Mouse (Mus musculus) limb, embryonic 14.5 days (tissue): ENCODE data around the gene Chst13. TPM values are rescaled to one million over a fixed set of nuclear protein-coding genes. Genes with fewer than 3 reads are reported as not detected.

Experiments used
- ATAC-seq: fragments of 200-750 bp; cut with Nextera tagmentation; 2 replicates; pipeline ENCODE4 v1.8.0; 2017; ENCODE audit warnings: low read depth, moderate number of reproducible peaks, moderate TSS enrichment; ENCODE audit not compliant: low FRiP score
- DNase-seq: peaks from one replicate; pipeline ENCODE4 v3.0.0-alpha.2; 2015; ENCODE audit warnings: low spot score
- H3K27ac ChIP-seq: fragments of 300-500 bp; sonication (generic); replicated peaks from 2 replicates; pipeline ENCODE4 v1.5.1; 2014; ENCODE audit warnings: low read depth, mild to moderate bottlenecking, low read length, moderate library complexity, mixed read lengths
- H3K27me3 ChIP-seq: fragments of 300-500 bp; sonication (generic); 2 replicates; pipeline ENCODE4 v1.6.1; 2014; ENCODE audit warnings: low read length, mixed read lengths; ENCODE audit not compliant: control insufficient read depth, insufficient read depth
- H3K36me3 ChIP-seq: fragments of 300-500 bp; sonication (generic); 2 replicates; pipeline ENCODE4 v1.6.1; 2014; ENCODE audit warnings: mild to moderate bottlenecking, low read length, moderate library complexity, mixed read lengths; ENCODE audit not compliant: control insufficient read depth, insufficient read depth
- H3K4me1 ChIP-seq: fragments of 300-500 bp; sonication (generic); 2 replicates; pipeline ENCODE4 v1.6.1; 2014; ENCODE audit warnings: antibody characterized with exemption, low read length, mixed read lengths; ENCODE audit not compliant: control insufficient read depth, insufficient read depth
- H3K4me2 ChIP-seq: fragments of 300-500 bp; sonication (generic); replicated peaks from 2 replicates; pipeline ENCODE4 v1.6.1; 2014; ENCODE audit warnings: low read depth, mild to moderate bottlenecking, low read length, moderate library complexity; ENCODE audit not compliant: severe bottlenecking
- H3K4me3 ChIP-seq: fragments of 300-500 bp; sonication (generic); replicated peaks from 2 replicates; pipeline ENCODE4 v1.5.1; 2014; ENCODE audit warnings: low read length
- H3K9ac ChIP-seq: fragments of 300-500 bp; sonication (generic); 2 replicates; pipeline ENCODE4 v1.6.1; 2014; ENCODE audit warnings: mild to moderate bottlenecking, low read depth, low read length, moderate library complexity; ENCODE audit not compliant: severe bottlenecking
- H3K9me3 ChIP-seq: fragments of 300-500 bp; sonication (generic); 2 replicates; pipeline ENCODE4 v1.6.1; 2016; ENCODE audit warnings: low read length; ENCODE audit not compliant: control insufficient read depth
- POLR2A ChIP-seq: fragments of 200-500 bp; IDR thresholded peaks from 2 replicates; pipeline ENCODE4 v1.8.0; 2012; ENCODE audit warnings: inconsistent platforms, mild to moderate bottlenecking, moderate library complexity, borderline replicate concordance; ENCODE audit not compliant: insufficient read depth, insufficient read length; ENCODE audit errors: extremely low read depth
- WGBS: fragments of 180-500 bp; shearing (Covaris S2); extraction: QIAGEN DNeasy Blood & Tissue Kit; methylation state at CpG from one replicate; pipeline ENCODE4 v1.1.7; 2014; 5-methylcytosine and 5-hydroxymethylcytosine counted together
- polyA plus RNA-seq, 2 experiments: library from polyadenylated mRNA; depleted of rRNA in 1 of 2; stranded (reverse) in 1 of 2; unstranded in 1 of 2; fragments of >200 nt; fragmentation: Nextera tagmentation in 1 of 2; extraction: Ambion mirVana in 1 of 2; gene quantifications; 2 replicates each; pipeline versions ENCODE4 v1.2.1 to v1.2.3; 2012 to 2014

Gene Chst13
- polyA plus RNA-seq (2012; rRNA removed): 0.59 and 1.4 TPM in 2 replicates
- polyA plus RNA-seq (2014; fragmentation: Nextera tagmentation; extraction: Ambion mirVana): 0.91 and 0.94 TPM in 2 replicates

DNA sequence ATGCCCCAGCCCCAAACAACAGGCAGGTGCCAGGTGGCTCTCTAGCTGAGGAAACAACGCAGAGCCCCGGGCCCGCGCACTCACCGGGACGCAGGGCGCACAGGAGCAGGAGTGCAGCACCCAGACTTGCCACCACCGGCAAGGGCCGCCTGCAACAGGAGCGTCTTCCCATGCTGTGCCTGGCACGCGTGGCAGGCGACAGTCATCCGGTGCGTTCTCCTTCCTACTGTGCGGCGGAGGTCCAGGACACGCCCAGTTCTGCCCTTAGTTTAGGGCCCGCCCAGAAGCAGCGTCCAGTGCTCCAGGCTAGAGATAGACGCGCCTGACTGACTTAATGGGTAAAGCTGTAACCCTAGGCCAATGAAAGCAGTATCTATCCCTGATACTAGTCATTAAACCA, at the start of gene Chst13:
TSS of gene Chst13 (minus strand) at position 195 of the 400 bp plus-strand sequence.
- Histone ChIP-seq H3K4me1 (no peaks in the 10 kb centered on the region), H3K36me3 (no peaks in the 10 kb centered on the region), H3K9me3 (no peaks in the 10 kb centered on the region), H3K4me3 (no peak within 1 kb of the TSS; the same call in 1 of the 2 replicates), H3K27me3 (no peaks in the 10 kb centered on the region), H3K4me2 (peak within 1 kb of the TSS; percentile 37), H3K9ac (no peak within 1 kb of the TSS), H3K27ac (no peak within 1 kb of the TSS)
- ATAC-seq: no peak
- 6% methylated on average over 22 of the region's 22 CpGs for WGBS
- no peak for DNase-seq
- no peak for TF ChIP-seq POLR2A

- no peak for DNase-seq
- H3K27me3 ChIP-seq: no peaks in the 10 kb centered on the region
- no peak overlapping the region for H3K4me2 ChIP-seq
- peaks cover 16% of the 10 kb centered on the region for H3K4me1 ChIP-seq
- no peak overlapping the region for H3K27ac ChIP-seq
- no peak overlapping the region for H3K9ac ChIP-seq
- H3K9me3 ChIP-seq: no peaks in the 10 kb centered on the region
- TF ChIP-seq POLR2A: no peak
- peaks cover 67% of the 10 kb centered on the region for H3K36me3 ChIP-seq
- 95% methylated on average over 4 of the region's 4 CpGs for WGBS
- ATAC-seq: no peak
- no peak overlapping the region for H3K4me3 ChIP-seq
Measured at GRCm38 (mm10) chr6:90374647-90375046, 49.7 kb upstream of the Chst13 start.

DNA sequence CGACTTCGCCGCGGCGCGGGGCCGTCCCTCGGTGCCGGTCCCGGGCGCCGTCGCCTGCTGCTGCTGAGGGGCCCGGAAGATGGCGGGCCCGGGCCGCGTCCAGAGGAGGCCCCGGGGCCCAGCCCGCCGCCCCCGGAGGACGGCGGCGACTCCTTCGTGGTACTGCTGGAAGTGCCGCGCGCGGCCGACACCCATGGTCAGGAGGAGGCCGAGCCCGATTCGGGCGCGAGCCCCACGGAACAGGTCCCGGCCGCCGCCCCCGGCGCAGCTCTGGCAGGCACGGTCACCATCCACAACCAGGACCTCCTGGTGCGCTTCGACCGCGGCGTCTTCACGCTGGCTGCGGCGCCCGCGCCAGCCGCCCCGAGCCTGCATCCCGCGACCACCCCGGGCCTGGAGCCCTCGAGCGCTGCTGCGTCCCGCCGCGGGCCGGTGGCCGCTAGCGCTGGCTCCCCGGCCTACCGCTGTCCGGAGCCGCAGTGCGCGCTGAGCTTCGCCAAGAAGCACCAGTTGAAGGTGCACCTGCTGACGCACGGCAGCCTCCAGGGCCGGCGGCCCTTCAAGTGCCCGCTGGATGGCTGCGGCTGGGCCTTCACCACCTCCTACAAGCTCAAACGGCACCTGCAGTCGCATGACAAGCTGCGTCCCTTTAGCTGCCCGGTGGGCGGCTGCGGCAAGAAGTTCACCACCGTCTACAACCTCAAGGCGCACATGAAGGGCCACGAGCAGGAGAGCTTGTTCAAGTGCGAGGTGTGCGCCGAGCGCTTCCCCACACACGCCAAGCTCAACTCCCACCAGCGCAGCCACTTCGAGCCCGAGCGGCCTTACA, 45.0 kb upstream of the Chst13 start:
- no peaks in the 10 kb centered on the region for H3K9me3 ChIP-seq
- H3K27ac ChIP-seq: peak overlapping the region; percentile 65
- ATAC-seq (peak; percentile 79), DNase-seq (peak; percentile 12)
- peaks cover 25% of the 10 kb centered on the region for H3K36me3 ChIP-seq
- no peak for TF ChIP-seq POLR2A
- peak overlapping the region; percentile 92 for H3K4me3 ChIP-seq
- peak overlapping the region; percentile 78 for H3K9ac ChIP-seq
- H3K4me1 ChIP-seq: peaks cover 16% of the 10 kb centered on the region
- H3K4me2 ChIP-seq: peak overlapping the region; percentile 98
- no peaks in the 10 kb centered on the region for H3K27me3 ChIP-seq
- under 1% methylated on average over 59 of the region's 98 CpGs for WGBS

DNA sequence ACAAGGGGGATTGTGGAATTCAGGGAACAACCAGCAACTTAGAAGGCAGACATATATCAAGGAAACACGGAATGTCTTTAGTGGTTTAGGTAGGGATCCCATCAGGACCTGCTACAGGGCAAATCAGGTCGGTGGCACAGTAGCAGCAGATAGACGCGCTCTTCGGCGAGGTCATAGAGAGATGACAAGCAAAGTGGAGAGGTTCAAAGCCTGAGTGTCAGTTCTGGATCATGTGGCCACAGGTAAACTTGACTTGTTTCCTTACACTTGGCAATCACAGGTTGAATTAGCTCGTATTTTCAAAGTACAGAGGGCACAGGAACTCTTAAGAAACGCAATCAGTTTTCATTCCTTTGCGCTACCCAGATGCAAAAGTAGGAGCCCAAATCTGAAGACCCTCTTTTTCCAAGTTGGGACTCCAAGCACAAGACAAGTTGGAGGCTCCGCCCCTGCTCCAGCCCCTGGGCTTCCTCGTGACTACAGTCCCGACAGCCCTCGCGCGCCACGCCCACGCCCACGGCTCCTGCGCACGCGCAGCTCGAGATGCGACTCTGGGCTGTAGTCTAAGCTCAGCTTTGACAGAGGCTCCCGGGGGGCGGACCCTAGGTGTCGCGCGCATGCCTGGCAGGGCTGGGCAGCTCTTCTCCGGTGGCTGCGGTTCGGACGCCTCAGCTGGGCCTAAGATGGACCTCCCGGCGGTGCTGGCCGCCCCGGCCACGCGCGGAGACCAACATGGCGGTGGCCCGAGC, 44.2 kb upstream of the Chst13 start, which contains the start of gene Zxdc:
TSS of gene Zxdc (plus strand) at position 517 of the 749 bp plus-strand sequence.
- Histone ChIP-seq H3K9ac (peak within 1 kb of the TSS; percentile 78), H3K4me1 (peaks cover 16% of the 10 kb centered on the region), H3K4me2 (peak within 1 kb of the TSS; percentile 98), H3K27ac (peak within 1 kb of the TSS; percentile 65), H3K27me3 (no peaks in the 10 kb centered on the region), H3K36me3 (peaks cover 17% of the 10 kb centered on the region), H3K9me3 (no peaks in the 10 kb centered on the region), H3K4me3 (peak within 1 kb of the TSS; percentile 92)
- ATAC-seq (peak; percentile 97), DNase-seq (peak; percentile 97)
- 0 out of 2 replicates have a peak, but pooled peaks have one; percentile 53 for TF ChIP-seq POLR2A
- WGBS: 10% methylated on average over 29 of the region's 41 CpGs

- Histone ChIP-seq H3K4me2 (no peak overlapping the region), H3K9ac (no peak overlapping the region), H3K27ac (no peak overlapping the region), H3K36me3 (no peaks in the 10 kb centered on the region), H3K4me1 (peaks cover 19% of the 10 kb centered on the region), H3K9me3 (no peaks in the 10 kb centered on the region), H3K27me3 (no peaks in the 10 kb centered on the region), H3K4me3 (no peak overlapping the region)
- WGBS: 84% methylated on average over 5 of the region's 5 CpGs
- ATAC-seq (no peak), DNase-seq (no peak)
- TF ChIP-seq POLR2A: no peak
Measured at GRCm38 (mm10) chr6:90363301-90363700, 38.3 kb upstream of the Chst13 start.
